Mouse (Mus musculus): ENCODE measurements around the gene Dmc1.
A peak's percentile ranks its signal among the peaks of the same experiment; 100 is the strongest.

DNA sequence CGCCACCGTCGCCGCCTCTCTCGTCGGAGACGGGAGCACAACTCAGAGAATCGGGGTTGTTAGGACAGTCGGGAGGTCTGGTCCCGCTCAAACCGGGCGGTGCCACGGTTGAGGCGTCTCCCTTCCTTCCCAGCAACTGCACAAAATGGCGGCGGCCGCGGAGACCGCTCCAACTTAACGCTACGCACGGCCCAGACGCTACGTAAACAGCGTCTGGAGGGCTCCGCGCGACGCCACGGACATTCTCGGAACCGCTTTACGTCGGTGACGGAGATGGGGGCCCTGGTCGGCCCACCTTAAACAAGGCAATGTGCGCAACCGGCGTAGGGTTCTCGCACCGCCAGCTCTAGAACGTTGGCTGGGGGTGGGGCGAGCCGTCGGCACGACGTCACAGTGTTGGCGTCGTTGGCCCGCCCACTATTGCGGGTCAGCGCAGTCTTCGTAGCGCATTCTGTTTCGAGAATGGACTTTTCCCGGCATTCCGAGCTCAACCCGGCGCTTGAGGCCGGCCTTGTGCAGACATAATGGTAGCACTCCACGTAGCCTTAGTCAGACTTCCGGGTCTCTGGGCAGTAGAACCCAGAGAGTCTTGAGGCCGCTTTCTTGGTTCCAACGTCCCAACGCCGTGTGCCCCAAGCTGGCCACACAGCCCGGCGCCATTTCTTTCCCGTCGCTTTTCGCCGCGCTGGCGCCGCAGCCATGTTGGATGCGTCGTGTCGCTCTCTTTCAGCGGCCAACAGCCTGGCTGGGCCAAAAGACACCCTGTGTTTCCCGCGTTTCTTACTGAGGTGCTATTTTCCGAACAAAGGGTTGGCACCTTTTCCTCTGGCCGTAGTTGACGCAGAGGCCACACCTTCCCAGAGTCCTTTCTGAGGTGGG is 58.3 kb downstream of the Dmc1 start, which contains the start of gene Ddx17:
- TF ChIP-seq CTCF (IDR thresholded peaks at IDR 0.05; ENCODE audit: borderline replicate concordance, extremely low read depth, insufficient read depth, insufficient read length) (no peak), POLR2A (IDR thresholded peaks at IDR 0.05; ENCODE audit: borderline replicate concordance, extremely low read depth, insufficient read depth, insufficient read length, poor library complexity, severe bottlenecking) (peak; percentile 73; the same call in 1 of the 2 replicates)

All from brain, embryonic 14.5 days (tissue).